Mouse (Mus musculus): ENCODE results near the gene Asna1.

DNA sequence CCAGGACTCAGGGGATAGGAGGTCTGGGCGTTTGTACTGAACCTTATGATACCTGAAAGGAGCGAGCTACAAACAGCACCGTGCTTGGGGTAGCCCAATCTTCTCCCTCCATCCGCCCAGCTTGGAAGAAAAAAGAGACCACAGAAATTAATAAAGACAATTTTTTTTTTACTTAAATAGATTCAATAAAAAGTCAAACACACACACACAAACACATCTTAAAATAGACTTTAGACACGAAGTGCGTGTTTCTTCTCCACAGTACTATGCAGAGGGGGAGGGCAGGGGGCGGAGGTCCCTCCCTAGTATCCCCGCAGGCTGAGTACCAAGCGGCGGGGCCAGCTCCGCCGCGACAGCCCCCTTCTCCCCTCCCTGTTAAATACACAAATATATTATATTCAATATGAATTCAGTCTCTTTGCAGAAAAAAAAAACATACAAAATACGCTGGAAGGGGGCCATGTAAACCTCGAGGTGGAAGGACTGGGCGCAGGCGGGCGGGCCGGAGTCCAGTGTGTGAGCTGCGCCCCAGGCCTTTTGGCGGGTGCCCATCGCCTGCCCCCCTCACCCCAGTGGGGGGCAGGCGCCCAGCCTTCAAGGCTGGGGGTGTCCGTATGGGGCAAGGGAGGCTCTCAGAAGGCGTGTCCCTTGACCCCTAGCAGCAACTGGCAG, 48.2 kb downstream of the Asna1 start:
- TF ChIP-seq CTCF (IDR thresholded peaks at IDR 0.05; ENCODE audit: low read depth) = no peak
- no peak for TF ChIP-seq EP300 (IDR thresholded peaks at IDR 0.05; ENCODE audit: low read depth)
